ENCODE assay signal across 11 mouse cellular contexts in the genomic region with DNA sequence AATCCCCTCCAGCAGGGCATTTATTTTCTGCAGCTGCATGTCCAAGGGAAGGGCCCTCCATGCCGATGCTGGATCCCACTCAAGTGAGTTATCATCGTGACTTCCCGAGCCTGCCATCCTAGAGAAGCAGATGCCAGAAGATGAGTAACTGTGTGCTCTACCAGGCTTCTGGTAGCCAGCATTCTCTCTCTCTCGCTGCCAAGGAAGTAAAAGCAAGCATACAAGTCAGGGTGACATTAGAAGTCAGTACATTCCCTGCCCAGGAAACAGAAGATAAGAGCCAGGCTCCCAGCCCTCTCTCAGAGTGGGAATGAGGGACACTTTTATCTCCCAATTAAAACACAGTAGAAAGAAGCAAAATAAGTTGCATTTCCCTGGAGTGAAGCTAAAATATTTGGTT.
DNase-seq lines count a peak whose midpoint lies in the region.
"Had no signal": no experiment of that assay in that cellular context is flagged by ENCODE, and none has a peak within 500 bp of the region (broad histone marks: within the 10 kb centered on the region; RNA-seq: fewer than 3 reads in every experiment).

No protein-coding gene starts in this region.

- intact Hi-C loops in heart, postnatal 14 days (cut with DNase I) = no loop called here

- peak; percentile 21 to 23 for DNase-seq in cerebellum, postnatal 14 days
- DNase-seq in cerebellum, postnatal 4 days (ENCODE audit: low spot score in 2 of 2) = no peak
- DNase-seq in ovary, postnatal 36 days (ENCODE audit: low spot score) = peak; percentile 17
- DNase-seq in ovary, postnatal 10 days (ENCODE audit: low spot score) = no peak
- peak; percentile 9 to 15 for DNase-seq in heart, postnatal 14 days
- DNase-seq in right cerebral cortex, postnatal 36 days (ENCODE audit: low spot score in 2 of 2) = peak; percentile 9 to 15
- no peak for DNase-seq in urinary bladder, postnatal 25 days (ENCODE audit: low spot score)
- DNase-seq in spleen, postnatal 4 days (ENCODE audit: low spot score in 2 of 2) = no peak
- DNase-seq: B cell, adult 2 months; cerebellum, adult 8-10 months; kidney, adult 8-10 months had no signal

Comparison
In these comparisons a context has a peak if more than half of its experiments do, and no peak if none do; other contexts are left out.
1. DNase-seq: peak in cerebellum, postnatal 14 days (2 of 2), ovary, postnatal 36 days (single experiment), heart, postnatal 14 days (2 of 2) and right cerebral cortex, postnatal 36 days (2 of 2); none in cerebellum, postnatal 4 days (0 of 2), ovary, postnatal 10 days (single experiment), urinary bladder, postnatal 25 days (single experiment) and spleen, postnatal 4 days (0 of 2).